Mouse (Mus musculus): Measurements from ENCODE around the gene Pkd1. TPM values are rescaled to one million over a fixed set of nuclear protein-coding genes. Genes with fewer than 3 reads are reported as not detected.

The Pkd1 gene
- total and polyA plus RNA-seq, 3 experiments, result 2.8 to 13.4 (median 8.3) TPM

- in situ Hi-C loops (cut with MboI; ENCODE audit: low pct_ligation_motif_present, low pct_unique_long_range_greater_than_20kb, low sequenced_read_pairs) (no loop called here), dilution Hi-C loops (cut with MboI; ENCODE audit: extremely low pct_ligation_motif_present, extremely low pct_unique_long_range_greater_than_20kb, low sequenced_read_pairs) (no loop called here)
- H3K4me3 ChIP-seq (replicated peaks in 1 of 3; ENCODE audit: low read depth in 2 of 3, low read length in 2 of 3, poor library complexity in 1 of 3), result no peak overlapping the region
- no peaks in the 10 kb centered on the region for H3K9me3 ChIP-seq (replicated peaks; ENCODE audit: low read length)
- no peaks in the 10 kb centered on the region; the same call in 1 of the 2 replicates for H3K79me2 ChIP-seq (replicated peaks; ENCODE audit: control insufficient read depth, extremely low read depth, insufficient read depth, poor library complexity, severe bottlenecking)
- H3K4me2 ChIP-seq (ENCODE audit: insufficient read depth, low read depth, poor library complexity, severe bottlenecking), result no peak overlapping the region
- DNase-seq (ENCODE audit: extremely low read depth), result no peak
- TF ChIP-seq USF2 (conservative IDR thresholded peaks at IDR 0.05; ENCODE audit: low read depth, low read length), result no peak
- no peak for TF ChIP-seq POLR2AphosphoS2 (IDR thresholded peaks at IDR 0.05; ENCODE audit: low read depth, low read length)
- TF ChIP-seq MYC (IDR thresholded peaks at IDR 0.05; ENCODE audit: low read depth, low read length), result no peak
- TF ChIP-seq JUN (IDR thresholded peaks at IDR 0.05; ENCODE audit: insufficient read depth, low read depth, low read length), result no peak
- no peak for TF ChIP-seq PAX5 (IDR thresholded peaks at IDR 0.05; ENCODE audit: low read length)
- TF ChIP-seq NELFE (IDR thresholded peaks at IDR 0.05; ENCODE audit: low read depth, low read length), result no peak
- TF ChIP-seq BHLHE40 (IDR thresholded peaks at IDR 0.05; ENCODE audit: low read depth, low read length), result no peak
- TF ChIP-seq CTCF (conservative IDR thresholded peaks at IDR 0.05 in 1 of 2, IDR thresholded peaks at IDR 0.05 in 1 of 2; ENCODE audit: low read depth in 2 of 2, low read length in 2 of 2), result no peak
- no peak for TF ChIP-seq USF1 (IDR thresholded peaks at IDR 0.05; ENCODE audit: low read depth, low read length)
- no peak for TF ChIP-seq TCF12 (IDR thresholded peaks at IDR 0.05; ENCODE audit: low read depth, low read length)
- TF ChIP-seq JUND (conservative IDR thresholded peaks at IDR 0.05; ENCODE audit: low read depth, low read length), result no peak
- no peak overlapping the region for H3K27ac ChIP-seq (ENCODE audit: insufficient read depth, low read depth)
- H3K27me3 ChIP-seq (replicated peaks), result no peaks in the 10 kb centered on the region
- H3K36me3 ChIP-seq (replicated peaks in 1 of 2; ENCODE audit: control insufficient read depth in 1 of 2, insufficient read depth in 1 of 2, low read length in 1 of 2), result peaks cover 14 to 62% of the 10 kb centered on the region in 2 experiments
- H3K4me1 ChIP-seq (ENCODE audit: control insufficient read depth in 1 of 2, insufficient read depth in 2 of 2), result peaks cover 0 to 8% of the 10 kb centered on the region in 2 experiments; a peak in 2 of 4 replicates
- no peak overlapping the region for H3K9ac ChIP-seq (ENCODE audit: insufficient read depth, low read depth)
Observed at GRCm38 (mm10) chr17:24565092-24565491, 15.5 kb downstream of the Pkd1 start.

- Histone ChIP-seq H3K27me3 (replicated peaks) (no peaks in the 10 kb centered on the region), H3K9me3 (replicated peaks; ENCODE audit: low read length) (no peaks in the 10 kb centered on the region), H3K4me2 (ENCODE audit: insufficient read depth, low read depth, poor library complexity, severe bottlenecking) (no peak overlapping the region), H3K27ac (ENCODE audit: insufficient read depth, low read depth) (no peak overlapping the region), H3K4me3 (replicated peaks in 1 of 3; ENCODE audit: low read depth in 2 of 3, low read length in 2 of 3, poor library complexity in 1 of 3) (no peak overlapping the region), H3K36me3 (replicated peaks in 1 of 2; ENCODE audit: control insufficient read depth in 1 of 2, insufficient read depth in 1 of 2, low read length in 1 of 2) (peaks cover 18 to 66% of the 10 kb centered on the region in 2 experiments), H3K9ac (ENCODE audit: insufficient read depth, low read depth) (no peak overlapping the region), H3K4me1 (ENCODE audit: control insufficient read depth in 1 of 2, insufficient read depth in 2 of 2) (peaks cover 0 to 8% of the 10 kb centered on the region in 2 experiments; a peak in 2 of 4 replicates), H3K79me2 (replicated peaks; ENCODE audit: control insufficient read depth, extremely low read depth, insufficient read depth, poor library complexity, severe bottlenecking) (no peaks in the 10 kb centered on the region; the same call in 1 of the 2 replicates)
- in situ Hi-C loops (cut with MboI; ENCODE audit: low pct_ligation_motif_present, low pct_unique_long_range_greater_than_20kb, low sequenced_read_pairs) (no loop called here), dilution Hi-C loops (cut with MboI; ENCODE audit: extremely low pct_ligation_motif_present, extremely low pct_unique_long_range_greater_than_20kb, low sequenced_read_pairs) (no loop called here)
- TF ChIP-seq MYC (IDR thresholded peaks at IDR 0.05; ENCODE audit: low read depth, low read length) (no peak), PAX5 (IDR thresholded peaks at IDR 0.05; ENCODE audit: low read length) (no peak), USF2 (conservative IDR thresholded peaks at IDR 0.05; ENCODE audit: low read depth, low read length) (no peak), SIN3A (IDR thresholded peaks at IDR 0.05; ENCODE audit: low read length) (no peak), ZMIZ1 (IDR thresholded peaks at IDR 0.05; ENCODE audit: low read depth, low read length) (no peak), RCOR1 (conservative IDR thresholded peaks at IDR 0.05; ENCODE audit: low read depth, low read length) (no peak)
- no peak for DNase-seq (ENCODE audit: extremely low read depth)
Observed at GRCm38 (mm10) chr17:24565792-24566191, 16.2 kb downstream of the Pkd1 start.
